Mouse (Mus musculus) embryonic facial prominence, embryonic 14.5 days (tissue): Measurements from ENCODE around the gene 4930432K21Rik. TPM values are rescaled to one million over a fixed set of nuclear protein-coding genes. Genes with fewer than 3 reads are reported as not detected.

Source experiments
- ATAC-seq: fragments of 200-750 bp; cut with Nextera tagmentation; 2 replicates; pipeline ENCODE4 v1.8.0; 2017; ENCODE audit warnings: low read depth, moderate number of reproducible peaks, moderate TSS enrichment
- DNase-seq: peaks from one replicate; pipeline ENCODE4 v3.0.0-alpha.2; 2015; ENCODE audit warnings: low spot score
- H3K27ac ChIP-seq: fragments of 300-500 bp; sonication (generic); replicated peaks from 2 replicates; pipeline ENCODE4 v1.5.1; 2014; ENCODE audit warnings: low read depth, mild to moderate bottlenecking, low read length, moderate library complexity
- H3K27me3 ChIP-seq: fragments of 300-500 bp; sonication (generic); replicated peaks from 2 replicates; pipeline ENCODE4 v1.6.1; 2014; ENCODE audit warnings: low read length; ENCODE audit not compliant: control insufficient read depth, insufficient read depth
- H3K36me3 ChIP-seq: fragments of 300-500 bp; sonication (generic); 2 replicates; pipeline ENCODE4 v1.6.1; 2014; ENCODE audit warnings: low read length, mixed read lengths; ENCODE audit not compliant: control insufficient read depth, insufficient read depth
- H3K4me1 ChIP-seq: fragments of 300-500 bp; sonication (generic); 2 replicates; pipeline ENCODE4 v1.6.1; 2014; ENCODE audit warnings: antibody characterized with exemption, low read length; ENCODE audit not compliant: control insufficient read depth, insufficient read depth
- H3K4me2 ChIP-seq: fragments of 300-500 bp; sonication (generic); 2 replicates; pipeline ENCODE4 v1.6.1; 2014; ENCODE audit warnings: low read depth, mild to moderate bottlenecking, low read length, moderate library complexity, mixed read lengths
- H3K4me3 ChIP-seq: fragments of 300-500 bp; sonication (generic); 2 replicates; pipeline ENCODE4 v1.5.1; 2014; ENCODE audit warnings: low read depth, mild to moderate bottlenecking, low read length
- H3K9ac ChIP-seq: fragments of 300-500 bp; sonication (generic); 2 replicates; pipeline ENCODE4 v1.6.1; 2014; ENCODE audit warnings: low read depth, mild to moderate bottlenecking, low read length, moderate library complexity, mixed read lengths
- H3K9me3 ChIP-seq: fragments of 300-500 bp; sonication (generic); 2 replicates; pipeline ENCODE4 v1.6.1; 2016; ENCODE audit warnings: low read length; ENCODE audit not compliant: control insufficient read depth
- WGBS: fragments of 180-500 bp; shearing (Covaris S2); extraction: QIAGEN DNeasy Blood & Tissue Kit; methylation state at CpG from one replicate; pipeline ENCODE4 v1.1.7; 2014; 5-methylcytosine and 5-hydroxymethylcytosine counted together
- polyA plus RNA-seq: library from polyadenylated mRNA; unstranded; fragments of >200 nt; fragmentation: Nextera tagmentation; extraction: Ambion mirVana; gene quantifications from 2 replicates; pipeline ENCODE4 v1.2.1, GENCODE M21; 2014

4930432K21Rik gene
- polyA plus RNA-seq, 1 experiment from 2014 or later = 0.77 TPM

- peak overlapping the region; percentile 99 for H3K27ac ChIP-seq
- no peaks in the 10 kb centered on the region for H3K27me3 ChIP-seq
- H3K4me1 ChIP-seq = peaks cover 50% of the 10 kb centered on the region
- H3K9me3 ChIP-seq = no peaks in the 10 kb centered on the region
- H3K4me2 ChIP-seq = peak overlapping the region; percentile 70
- DNase-seq (no peak), ATAC-seq (no peak)
- 24% methylated on average over 4 of the region's 4 CpGs for WGBS
- peak overlapping the region; percentile 59; the same call in 1 of the 2 replicates for H3K4me3 ChIP-seq
- no peaks in the 10 kb centered on the region for H3K36me3 ChIP-seq
- peak overlapping the region; percentile 79 for H3K9ac ChIP-seq
Measured at GRCm38 (mm10) chr8:84198871-84199270, 51.0 kb downstream of the 4930432K21Rik start.

GRCm38 (mm10) chr8:84199348-84200125 lies 51.7 kb downstream of the 4930432K21Rik start:
- no peak overlapping the region for H3K4me3 ChIP-seq
- peaks cover 53% of the 10 kb centered on the region for H3K4me1 ChIP-seq
- peak overlapping the region; percentile 89 for H3K4me2 ChIP-seq

DNA sequence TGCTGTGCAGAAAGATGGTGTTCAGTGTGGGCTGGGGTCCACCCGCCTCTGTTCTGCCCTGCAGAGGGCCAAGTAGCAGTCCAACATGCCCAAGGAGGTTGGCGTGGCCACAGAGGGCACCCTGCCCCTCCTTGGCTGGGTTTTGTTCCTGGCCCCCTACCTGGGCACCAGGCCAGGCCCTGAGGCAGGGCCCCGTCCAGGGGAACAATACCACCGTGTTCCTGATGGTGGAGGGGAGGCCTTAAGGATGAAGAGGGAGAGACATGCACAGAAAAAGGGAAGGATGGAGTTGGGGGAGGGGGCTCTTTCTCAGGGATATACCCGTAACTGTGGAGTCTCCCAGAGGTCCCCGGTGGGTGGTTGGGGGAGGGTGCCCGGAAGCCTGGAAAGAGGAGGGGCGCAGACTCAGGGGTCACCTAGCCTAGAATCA lies 52.3 kb downstream of the 4930432K21Rik start:
- 8% methylated on average over 7 of the region's 8 CpGs for WGBS
- Histone ChIP-seq H3K36me3 (0 out of 2 replicates have a peak, but pooled peaks cover 5% of the 10 kb centered on the region), H3K27ac (peak overlapping the region; percentile 99), H3K9me3 (no peaks in the 10 kb centered on the region), H3K27me3 (no peaks in the 10 kb centered on the region), H3K9ac (peak overlapping the region; percentile 94), H3K4me1 (peaks cover 53% of the 10 kb centered on the region), H3K4me2 (peak overlapping the region; percentile 89), H3K4me3 (peak overlapping the region; percentile 76)
- DNase-seq = no peak
- no peak for ATAC-seq

More at GRCm38 (mm10) chr8:84199348-84200125, 51.7 kb downstream of the 4930432K21Rik start:
- WGBS = 48% methylated on average over 11 of the region's 11 CpGs
- DNase-seq (no peak), ATAC-seq (no peak)
- Histone ChIP-seq H3K36me3 (no peaks in the 10 kb centered on the region), H3K27me3 (no peaks in the 10 kb centered on the region), H3K27ac (peak overlapping the region; percentile 99), H3K9me3 (no peaks in the 10 kb centered on the region), H3K9ac (peak overlapping the region; percentile 94; the same call in 1 of the 2 replicates)

- Histone ChIP-seq H3K4me2 (peak overlapping the region; percentile 89), H3K27me3 (no peaks in the 10 kb centered on the region), H3K4me1 (peaks cover 53% of the 10 kb centered on the region), H3K4me3 (peak overlapping the region; percentile 76), H3K9ac (peak overlapping the region; percentile 94), H3K27ac (peak overlapping the region; percentile 99), H3K36me3 (peaks cover 12% of the 10 kb centered on the region), H3K9me3 (no peaks in the 10 kb centered on the region)
- 0% methylated on average over 11 of the region's 70 CpGs for WGBS
- ATAC-seq = peak; percentile 42
- DNase-seq = peak; percentile 89
Measured at GRCm38 (mm10) chr8:84200652-84201544, 53.1 kb downstream of the 4930432K21Rik start.

- no peaks in the 10 kb centered on the region for H3K9me3 ChIP-seq
- H3K27ac ChIP-seq = peak overlapping the region; percentile 99
- 47% methylated on average over 14 of the region's 15 CpGs for WGBS
- H3K27me3 ChIP-seq = no peaks in the 10 kb centered on the region
- peak; percentile 78 for DNase-seq
- ATAC-seq = no peak; the same call in 1 of the 2 replicates
- peak overlapping the region; percentile 89 for H3K4me2 ChIP-seq
- peaks cover 53% of the 10 kb centered on the region for H3K4me1 ChIP-seq
- H3K9ac ChIP-seq = peak overlapping the region; percentile 94
- H3K36me3 ChIP-seq = peaks cover 18% of the 10 kb centered on the region
- H3K4me3 ChIP-seq = peak overlapping the region; percentile 76
Measured at GRCm38 (mm10) chr8:84201545-84202245, 53.9 kb downstream of the 4930432K21Rik start.

DNA sequence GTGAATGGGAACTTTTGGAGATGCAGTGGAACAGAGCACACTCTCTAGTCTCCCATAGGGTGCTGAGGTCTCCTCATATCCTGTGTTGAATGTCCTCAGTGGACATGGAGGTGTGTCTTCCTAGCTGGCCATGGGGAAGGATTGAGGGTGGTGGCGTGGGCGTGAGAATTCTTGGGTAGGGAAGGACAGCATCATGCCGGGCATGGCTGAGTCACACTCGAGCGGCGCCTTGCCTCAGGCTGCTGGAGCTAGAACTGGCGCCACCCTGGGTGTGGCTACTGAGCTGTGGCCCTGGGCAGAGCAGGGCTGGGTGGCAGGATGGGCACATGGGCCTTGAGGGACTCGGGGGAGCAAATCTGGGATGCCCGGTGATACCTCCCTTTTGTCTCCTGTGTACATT lies 54.6 kb downstream of the 4930432K21Rik start:
- no peak for DNase-seq
- Histone ChIP-seq H3K9ac (peak overlapping the region; percentile 94; the same call in 1 of the 2 replicates), H3K36me3 (peaks cover 25% of the 10 kb centered on the region), H3K27ac (peak overlapping the region; percentile 99), H3K9me3 (no peaks in the 10 kb centered on the region), H3K4me1 (peaks cover 54% of the 10 kb centered on the region), H3K4me2 (peak overlapping the region; percentile 89), H3K4me3 (peak overlapping the region; percentile 76), H3K27me3 (no peaks in the 10 kb centered on the region)
- WGBS = 87% methylated on average over 8 of the region's 9 CpGs
- ATAC-seq = no peak

DNA sequence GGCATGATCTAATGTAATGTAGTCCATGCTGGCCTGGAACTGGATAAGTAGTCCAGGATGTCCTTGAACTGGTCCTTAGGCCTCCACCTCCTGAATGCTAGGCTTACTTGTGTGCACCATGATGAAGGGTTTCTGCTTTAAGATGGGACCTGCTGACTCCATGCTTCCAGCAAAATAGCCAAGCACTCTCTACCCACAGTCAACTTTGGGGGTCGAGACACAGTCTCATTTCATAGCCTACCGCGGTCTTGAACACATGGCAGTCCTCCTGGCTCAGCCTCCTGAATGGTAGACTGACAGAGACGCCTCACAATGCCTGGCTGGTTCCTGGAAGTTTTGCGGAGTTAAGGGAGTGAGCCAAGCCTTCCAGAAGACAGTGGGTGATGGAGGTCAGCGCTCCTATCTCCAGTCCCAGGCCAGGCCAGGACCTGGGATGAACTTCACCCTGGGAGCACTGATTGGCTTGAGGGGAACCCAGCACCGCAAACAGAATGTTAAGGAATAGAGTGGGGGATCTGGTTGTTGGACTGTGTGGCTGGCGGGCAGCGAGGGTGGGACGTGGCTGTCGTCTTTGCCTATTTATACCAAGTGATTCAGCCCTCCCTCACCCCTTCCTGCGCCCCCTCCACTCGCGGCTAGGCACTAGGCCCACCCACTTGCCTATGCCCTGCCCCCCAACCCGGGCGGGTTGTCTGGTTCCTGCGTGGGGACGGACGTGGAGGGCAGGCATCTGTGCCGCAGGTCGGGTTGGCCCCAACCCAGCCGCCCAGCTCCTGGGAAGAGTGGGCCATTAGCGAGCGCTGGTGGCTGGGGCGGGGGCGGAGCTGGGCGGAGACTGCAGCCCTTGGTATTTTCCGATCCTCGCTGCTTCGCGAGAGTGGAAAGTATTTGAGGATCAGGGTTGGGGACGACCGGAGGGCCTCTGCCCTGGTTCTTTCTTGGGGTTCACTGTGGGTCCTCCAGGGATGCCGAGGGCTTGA lies 55.4 kb downstream of the 4930432K21Rik start:
- Histone ChIP-seq H3K36me3 (peaks cover 27% of the 10 kb centered on the region), H3K4me1 (peaks cover 55% of the 10 kb centered on the region), H3K9ac (peak overlapping the region; percentile 94), H3K4me3 (peak overlapping the region; percentile 76), H3K27me3 (no peaks in the 10 kb centered on the region), H3K4me2 (peak overlapping the region; percentile 89), H3K9me3 (no peaks in the 10 kb centered on the region), H3K27ac (peak overlapping the region; percentile 99)
- 9% methylated on average over 29 of the region's 34 CpGs for WGBS
- ATAC-seq (peak; percentile 65), DNase-seq (peak; percentile 91)
